Mouse (Mus musculus) right cerebral cortex, postnatal 10 days (tissue): ENCODE data around the gene Aip.
A peak's percentile ranks its signal among the peaks of the same experiment; 100 is the strongest.

Source experiments
- DNase-seq, 2 experiments: peaks; one replicate each; pipeline ENCODE4 v3.0.0; 2021; ENCODE audit warnings: low spot score in 2 of 2

Gene Aip

DNA sequence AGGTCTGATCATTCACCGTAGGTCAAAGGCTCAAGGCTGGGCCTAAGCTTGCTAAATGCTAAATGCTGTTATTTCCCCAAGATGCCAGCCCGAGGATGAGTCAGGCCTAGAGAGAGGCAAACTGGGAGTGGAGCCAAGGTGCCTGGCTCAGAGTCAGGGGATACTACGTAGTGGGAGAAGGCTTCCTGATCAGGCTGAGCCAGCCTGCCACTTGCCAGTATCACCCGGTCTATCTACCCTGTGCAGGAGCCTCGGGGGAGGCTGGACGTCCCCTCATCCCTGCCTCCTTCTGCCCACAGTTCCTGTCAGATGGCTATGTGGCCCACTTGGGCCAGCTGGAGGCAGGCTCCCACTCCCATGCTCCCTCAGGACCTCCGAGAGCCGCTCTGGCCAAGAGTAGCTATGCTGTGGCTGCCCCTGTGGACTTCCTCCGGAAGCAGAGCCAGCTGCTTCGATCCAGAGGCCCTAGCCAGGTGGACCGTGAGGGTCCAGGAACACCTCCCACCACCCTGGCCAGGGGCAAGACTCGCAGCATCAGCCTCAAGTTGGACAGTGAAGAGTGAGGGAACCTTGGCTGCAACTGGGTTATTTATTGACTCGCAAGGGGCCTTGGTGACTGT is 12.4 kb downstream of the Aip start:
- peak; percentile 74 to 77 for DNase-seq

- DNase-seq, result no peak
Observed at GRCm38 (mm10) chr19:4112063-4112960, 13.3 kb downstream of the Aip start.

DNA sequence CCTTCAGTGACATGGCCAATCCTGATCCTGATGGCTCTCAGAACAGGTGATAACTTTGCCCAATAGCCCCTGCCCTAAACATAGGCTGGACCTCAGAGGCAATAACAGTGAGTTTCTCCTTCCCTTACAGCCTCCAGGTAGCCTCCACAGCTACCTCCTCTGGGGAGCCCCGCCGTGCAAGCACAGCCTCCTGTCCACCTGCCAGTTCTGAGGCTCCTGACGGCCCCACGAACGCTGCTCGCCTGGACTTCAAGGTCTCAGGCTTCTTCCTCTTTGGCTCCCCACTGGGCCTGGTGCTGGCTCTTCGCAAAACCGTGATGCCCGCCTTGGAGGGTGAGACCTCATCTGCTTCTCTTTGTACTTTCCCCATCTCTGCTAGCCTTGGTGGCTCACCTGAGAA is 17.1 kb downstream of the Aip start:
- no peak for DNase-seq

- DNase-seq, result no peak
Observed at GRCm38 (mm10) chr19:4106654-4107053, 19.0 kb downstream of the Aip start.

GRCm38 (mm10) chr19:4104675-4105194 is 20.9 kb downstream of the Aip start:
- DNase-seq, result no peak

- DNase-seq, result no peak
Observed at GRCm38 (mm10) chr19:4103792-4104191, 21.9 kb downstream of the Aip start.

- no peak for DNase-seq
Observed at GRCm38 (mm10) chr19:4103294-4103693, 22.4 kb downstream of the Aip start.

DNA sequence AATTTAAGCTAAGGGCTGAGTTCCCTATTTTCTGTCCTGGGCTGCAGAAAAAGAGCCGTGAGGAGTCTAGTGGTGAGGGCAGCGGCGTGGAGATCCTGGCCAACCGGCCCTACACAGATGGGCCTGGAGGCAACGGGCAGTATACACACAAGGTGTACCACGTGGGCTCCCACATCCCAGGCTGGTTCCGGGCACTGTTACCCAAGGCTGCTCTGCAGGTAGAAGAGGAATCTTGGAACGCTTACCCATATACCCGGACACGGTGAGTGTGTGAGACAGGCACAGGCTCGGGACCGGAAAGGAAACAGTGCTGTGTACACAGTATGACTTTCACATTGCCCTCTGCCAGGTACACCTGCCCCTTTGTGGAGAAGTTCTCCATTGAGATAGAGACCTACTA is 23.0 kb downstream of the Aip start:
- DNase-seq, result no peak

GRCm38 (mm10) chr19:4102049-4102448 is 23.6 kb downstream of the Aip start:
- DNase-seq, result no peak

- DNase-seq, result no peak
Observed at GRCm38 (mm10) chr19:4101466-4101865, 24.2 kb downstream of the Aip start.

DNA sequence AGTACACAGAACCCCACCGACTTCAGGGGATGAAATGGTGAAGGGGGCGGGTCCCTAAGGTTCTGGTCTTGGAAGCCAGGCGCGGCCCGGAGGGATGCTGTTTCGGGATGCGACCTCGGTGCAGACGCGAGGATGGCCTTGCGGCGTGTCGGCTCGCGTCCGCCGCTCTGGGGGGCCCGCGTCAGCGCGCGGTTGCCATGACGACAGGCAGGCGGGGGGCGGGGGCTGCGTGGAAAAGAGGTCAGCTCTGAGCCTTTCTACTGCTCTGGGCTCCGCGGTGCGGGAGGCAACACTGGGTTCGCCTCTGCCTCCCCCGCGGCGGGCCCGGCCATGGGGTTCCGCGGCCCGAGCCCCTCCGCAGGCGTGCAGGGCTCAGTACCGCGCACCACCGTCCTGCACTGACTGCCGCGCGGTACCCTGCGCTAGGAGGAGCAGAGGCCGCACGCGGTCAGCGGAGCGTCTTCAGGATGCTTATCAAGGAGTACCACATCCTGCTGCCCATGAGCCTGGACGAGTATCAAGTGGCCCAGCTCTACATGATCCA is 24.9 kb downstream of the Aip start:
- peak; percentile 83 to 86 for DNase-seq

GRCm38 (mm10) chr19:4099837-4100717 is 25.6 kb downstream of the Aip start, which contains the start of gene Pitpnm1:
Gene Pitpnm1, plus strand, starts transcription at chr19:4099998.
- peak; percentile 59 to 70 for DNase-seq

DNA sequence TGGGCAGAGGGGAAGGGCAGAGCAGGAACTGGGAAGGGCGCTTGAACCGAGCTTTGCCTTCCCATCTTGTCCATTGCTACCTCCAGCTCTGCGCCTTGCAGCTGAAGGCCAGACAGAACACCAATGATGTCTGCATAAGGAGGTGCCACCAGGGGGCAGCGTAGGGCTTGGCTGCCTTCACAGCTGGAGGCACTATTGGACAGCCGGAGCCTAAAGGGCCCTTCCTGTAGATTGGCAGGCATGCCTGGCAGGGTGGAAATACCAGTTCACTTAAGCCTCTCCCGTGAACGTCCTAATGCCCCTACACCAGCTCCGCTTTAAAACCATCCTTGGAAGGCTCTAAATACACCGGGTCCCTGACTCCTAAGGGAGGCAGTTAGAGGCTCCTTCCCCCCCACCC is 26.6 kb downstream of the Aip start:
- peak; percentile 90 to 93 for DNase-seq

DNA sequence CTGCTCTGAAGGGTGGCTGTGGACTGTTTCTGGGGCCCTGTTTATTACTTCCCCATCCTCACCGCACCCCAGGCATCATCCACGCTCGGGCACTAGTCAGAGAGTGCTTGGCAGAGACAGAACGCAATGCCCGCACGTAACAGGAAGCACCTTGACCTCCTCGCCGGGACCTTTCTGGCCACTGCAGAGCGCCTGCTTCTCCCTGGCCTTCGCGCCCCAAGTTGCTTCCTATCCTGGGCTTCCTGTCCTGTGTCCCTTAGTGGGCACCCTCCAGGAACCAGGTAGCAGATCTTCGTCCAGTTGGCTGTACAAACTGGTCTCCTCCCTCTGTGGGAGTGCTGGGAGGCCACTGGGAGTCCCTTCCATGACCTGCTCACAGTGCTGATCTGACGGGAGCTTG is 27.2 kb downstream of the Aip start:
- peak in 1 of 2 experiments; percentile 47 for DNase-seq

GRCm38 (mm10) chr19:4097441-4097825 is 28.2 kb downstream of the Aip start:
- DNase-seq, result no peak

DNA sequence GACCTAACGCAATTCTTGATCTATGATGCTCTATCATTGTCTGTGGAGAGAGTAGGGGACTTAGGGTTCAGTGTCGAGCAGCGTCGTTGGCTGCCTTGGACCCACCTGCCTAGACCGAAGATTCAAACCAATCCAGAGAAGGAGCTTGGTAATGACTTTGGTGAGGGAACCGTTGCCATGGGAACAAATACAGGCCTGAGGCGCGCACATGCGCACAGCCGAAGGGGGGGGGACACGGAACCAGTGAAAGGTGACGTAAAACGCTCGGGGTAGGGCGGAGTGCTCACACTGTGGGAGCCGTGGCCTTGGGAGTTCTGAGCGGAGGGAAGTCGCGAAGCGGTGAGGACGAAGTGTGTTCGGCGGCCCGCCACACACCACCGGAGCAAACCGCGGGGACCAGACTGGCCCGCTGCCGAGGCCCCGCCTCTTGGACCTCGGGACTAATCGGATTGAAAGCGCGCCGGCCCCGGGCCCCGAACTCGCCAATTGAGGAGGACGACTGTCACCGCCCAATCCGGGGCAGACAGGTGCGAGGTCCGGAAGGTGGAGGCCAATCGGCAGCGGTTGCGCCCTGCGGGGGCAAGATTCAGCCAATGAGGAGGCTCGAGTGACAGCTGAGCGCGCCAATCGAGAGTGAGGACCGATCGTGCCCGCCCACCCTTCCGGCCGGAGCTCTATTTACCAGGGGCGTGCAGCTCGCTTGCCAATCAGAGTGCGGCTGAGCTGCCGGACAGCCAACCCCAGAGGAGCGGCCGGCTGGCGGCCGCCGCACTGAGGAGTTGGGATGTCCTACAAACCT is 28.8 kb downstream of the Aip start, which contains the start of gene Cdk2ap2:
TSS of gene Cdk2ap2 (plus strand) at position 541 of the 799 bp plus-strand sequence.
- peak; percentile 100 for DNase-seq

GRCm38 (mm10) chr19:4095802-4096201 is 29.9 kb downstream of the Aip start:
- no peak for DNase-seq

GRCm38 (mm10) chr19:4094774-4095303 is 30.8 kb downstream of the Aip start:
- DNase-seq, result no peak

DNA sequence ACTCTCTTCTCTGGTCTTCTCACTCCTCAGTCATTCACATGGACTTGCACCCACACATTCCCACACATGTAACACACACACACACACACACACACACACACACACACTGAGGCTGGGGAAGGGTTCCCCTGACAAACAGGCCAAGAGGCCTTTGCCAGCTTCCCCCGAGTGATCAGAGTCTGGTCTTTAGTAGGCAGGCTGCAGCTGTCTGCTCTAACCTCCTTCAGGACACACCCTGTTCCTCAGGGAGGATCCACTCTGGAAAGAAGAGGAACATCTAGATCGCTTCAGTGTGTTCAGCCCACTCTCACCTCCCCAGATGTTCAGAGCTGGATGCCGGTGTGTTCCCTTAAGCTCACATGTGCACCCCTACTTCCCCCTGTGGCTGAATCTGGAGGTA is 31.3 kb downstream of the Aip start:
- DNase-seq, result no peak

GRCm38 (mm10) chr19:4093772-4094171 is 31.9 kb downstream of the Aip start:
- DNase-seq, result no peak
